Mouse (Mus musculus) A20 (cell line): Measurements from ENCODE around the gene Flt3l.
"Not testable (repeated sequence)": the region's sequence is repeated elsewhere in the genome, so short reads cannot be mapped to it uniquely, and the experiment has no call there.

ENCODE experiments used
- DNase-seq: peaks from one replicate; pipeline ENCODE4 v3.0.0-alpha.2; 2011; ENCODE audit warnings: low read depth, low spot score

Gene Flt3l

GRCm38 (mm10) chr7:45145460-45145859, 9.2 kb upstream of the Flt3l start:
- DNase-seq = no peak

GRCm38 (mm10) chr7:45144368-45145174, 8.3 kb upstream of the Flt3l start:
- DNase-seq = no peak

- DNase-seq = no peak
Measured at GRCm38 (mm10) chr7:45141914-45142313, 5.7 kb upstream of the Flt3l start.

- DNase-seq = no peak
Measured at GRCm38 (mm10) chr7:45141319-45141718, 5.1 kb upstream of the Flt3l start.

- DNase-seq = no peak
Measured at GRCm38 (mm10) chr7:45139904-45140723, 3.9 kb upstream of the Flt3l start.

GRCm38 (mm10) chr7:45138403-45138802, 2.2 kb upstream of the Flt3l start:
- DNase-seq = no peak

GRCm38 (mm10) chr7:45137171-45138006, 1.2 kb upstream of the Flt3l start:
- no peak for DNase-seq

GRCm38 (mm10) chr7:45135370-45135769, 862 bp downstream of the Flt3l start:
- no peak for DNase-seq

- DNase-seq = peak; percentile 77
Measured at GRCm38 (mm10) chr7:45134544-45135026, 1.6 kb downstream of the Flt3l start.

- peak; percentile 50 for DNase-seq
Measured at GRCm38 (mm10) chr7:45133446-45134159, 2.6 kb downstream of the Flt3l start.

GRCm38 (mm10) chr7:45131850-45132249, 4.4 kb downstream of the Flt3l start:
- DNase-seq = no peak

- DNase-seq = no peak
Measured at GRCm38 (mm10) chr7:45129776-45130512, 6.3 kb downstream of the Flt3l start.

- no peak for DNase-seq
Measured at GRCm38 (mm10) chr7:45129318-45129717, 6.9 kb downstream of the Flt3l start.

- peak; percentile 99 for DNase-seq
Measured at GRCm38 (mm10) chr7:45128624-45129246, 7.5 kb downstream of the Flt3l start, which contains the start of gene Rpl13a. Gene Rpl13a (minus strand): TSS chr7:45128761.

GRCm38 (mm10) chr7:45127700-45128224, 8.5 kb downstream of the Flt3l start:
- DNase-seq = no peak

- DNase-seq = peak; percentile 54
Measured at GRCm38 (mm10) chr7:45126844-45127699, 9.2 kb downstream of the Flt3l start.

- peak; percentile 26 for DNase-seq
Measured at GRCm38 (mm10) chr7:45126147-45126843, 9.9 kb downstream of the Flt3l start.

- not testable (repeated sequence) for DNase-seq
Measured at GRCm38 (mm10) chr7:45125649-45126048, 10.6 kb downstream of the Flt3l start.
